Mouse (Mus musculus): ENCODE measurements at regions not wholly inside any gene's neighbourhood (a gene's known extent, or its start where the extent isn't known, plus 50 kb on each side); places are given as distances from the start of the nearest gene placed in this dataset.

DNA sequence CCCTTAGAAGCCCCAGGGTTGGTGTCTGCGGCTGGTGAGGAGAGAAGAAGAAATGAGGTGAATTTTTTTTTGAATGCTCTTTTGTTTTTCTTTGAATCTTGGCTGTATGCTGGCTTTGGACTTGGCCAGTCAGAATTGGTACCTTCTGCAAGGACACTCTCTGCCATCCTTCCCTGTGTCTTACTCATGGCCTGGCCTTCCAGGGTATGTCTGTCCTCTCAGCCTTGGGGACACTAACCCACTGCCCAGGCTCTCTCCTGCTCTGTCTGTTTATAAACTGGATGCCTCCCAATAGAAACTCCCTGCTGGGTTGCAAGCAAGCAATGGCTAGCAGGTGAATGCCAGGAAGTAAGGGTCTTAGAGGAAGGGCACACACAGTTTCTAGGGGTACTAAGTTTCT is 110.4 kb upstream of the Sdk2 start:
- in situ Hi-C loops (cut with MboI; ENCODE audit: low pct_unique_long_range_greater_than_20kb in 1 of 2, low sequenced_read_pairs in 2 of 2, unreplicated experiment in 1 of 2), result no loop called here

DNA sequence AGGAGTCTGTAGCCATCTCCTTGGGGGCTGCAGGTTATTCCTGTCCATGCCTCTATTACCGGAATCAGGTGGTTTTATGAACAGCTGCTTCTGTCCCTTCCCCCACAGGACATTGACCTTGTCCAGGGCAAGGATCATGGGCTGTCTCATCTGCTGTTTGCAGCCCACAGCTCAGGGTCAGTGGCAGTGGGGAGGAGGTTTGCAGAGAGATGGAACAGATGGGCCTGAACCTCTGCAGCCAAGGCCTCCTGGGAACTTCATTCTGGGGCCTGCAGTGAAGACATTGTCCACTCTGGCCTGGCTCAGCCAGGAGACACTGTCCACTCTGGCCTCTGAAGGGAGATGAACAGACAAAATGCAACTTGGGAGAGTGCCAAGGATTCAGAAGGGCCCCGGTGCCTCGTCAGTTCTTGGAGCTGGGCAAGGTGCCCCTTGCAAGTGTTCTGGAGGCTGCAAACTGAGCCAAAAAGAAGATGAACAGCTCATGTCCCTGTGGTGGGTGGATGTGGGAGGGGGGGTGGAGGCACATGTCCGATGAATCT is 109.9 kb upstream of the Sdk2 start:
- in situ Hi-C loops (cut with MboI; ENCODE audit: low pct_unique_long_range_greater_than_20kb in 1 of 2, low sequenced_read_pairs in 2 of 2, unreplicated experiment in 1 of 2), result no loop called here

DNA sequence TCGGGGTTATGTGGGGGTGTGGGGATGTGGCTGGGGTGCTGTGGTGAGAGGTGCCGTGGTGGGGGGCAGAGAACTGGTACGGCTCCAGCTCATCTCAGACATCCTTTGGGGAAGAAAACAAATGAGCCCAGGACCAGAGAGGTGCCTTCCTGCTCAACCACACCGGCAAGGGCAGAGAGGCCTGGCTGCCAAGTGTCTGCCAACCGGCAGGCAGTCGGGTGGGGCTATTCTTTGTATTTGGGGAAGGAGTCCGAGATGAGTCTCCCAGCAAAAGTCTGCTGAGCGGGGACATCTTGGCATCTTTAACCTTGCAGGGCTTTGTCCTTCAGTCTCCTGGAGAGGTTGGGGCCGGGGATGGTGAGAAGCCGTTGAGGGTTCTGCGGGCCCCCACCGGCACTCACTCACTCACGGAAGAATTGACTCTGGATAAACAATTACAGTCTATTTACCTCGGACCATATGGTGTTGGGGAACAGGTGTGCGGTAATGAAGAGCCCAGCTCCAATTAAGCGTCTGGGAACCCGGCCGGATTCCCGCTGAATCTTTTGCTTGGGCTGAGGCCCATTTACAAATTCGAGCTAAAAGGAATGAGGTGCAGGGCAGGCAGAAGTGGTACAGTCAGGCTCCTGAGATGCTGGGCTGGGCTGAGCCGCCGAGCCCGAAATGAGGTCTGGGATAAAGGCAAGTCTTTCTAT is 108.7 kb upstream of the Sdk2 start:
- in situ Hi-C loops (cut with MboI; ENCODE audit: low pct_unique_long_range_greater_than_20kb in 1 of 2, low sequenced_read_pairs in 2 of 2, unreplicated experiment in 1 of 2), result no loop called here

DNA sequence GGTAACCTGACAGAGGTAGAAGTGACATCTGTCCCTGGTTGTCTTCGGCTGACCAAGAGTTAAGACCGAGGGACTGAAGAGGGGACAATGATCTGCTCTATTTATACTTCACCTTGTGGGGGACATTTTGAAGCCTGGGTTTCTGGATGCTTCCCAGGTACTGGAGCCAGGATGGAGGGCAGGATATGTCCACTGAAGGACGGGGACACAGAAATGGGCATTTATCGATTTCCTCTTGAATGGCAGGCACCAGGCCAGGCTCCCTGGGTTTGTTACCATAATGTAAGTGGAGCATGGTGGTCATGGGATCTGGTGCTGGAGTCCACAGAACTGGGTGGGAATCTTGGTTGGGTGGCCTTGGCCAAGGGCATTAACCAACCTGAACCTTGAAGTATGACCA is 108.0 kb upstream of the Sdk2 start:
- in situ Hi-C loops (cut with MboI; ENCODE audit: low pct_unique_long_range_greater_than_20kb in 1 of 2, low sequenced_read_pairs in 2 of 2, unreplicated experiment in 1 of 2), result no loop called here

DNA sequence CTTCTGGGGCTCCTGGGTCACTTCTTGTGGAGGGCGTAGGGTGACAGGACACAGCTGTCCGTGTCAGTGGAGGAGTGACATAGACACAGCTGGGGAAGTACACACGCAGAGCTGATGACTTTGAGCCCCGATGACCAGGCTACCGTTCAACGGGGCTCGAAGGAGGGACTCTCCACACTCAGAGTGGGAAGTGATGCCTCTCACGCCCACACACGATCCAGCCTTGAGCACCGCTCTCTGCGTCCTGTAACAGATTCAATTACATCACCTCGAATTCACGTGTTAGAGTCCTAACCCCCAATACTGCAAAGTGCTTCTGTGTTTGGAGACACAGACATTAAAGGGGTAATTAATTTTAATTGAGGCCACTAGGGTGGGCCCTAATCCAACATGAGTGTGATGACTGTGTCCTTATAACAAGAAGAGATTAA is 101.4 kb upstream of the Sdk2 start:
- in situ Hi-C loops (cut with MboI; ENCODE audit: low pct_unique_long_range_greater_than_20kb in 1 of 2, low sequenced_read_pairs in 2 of 2, unreplicated experiment in 1 of 2), result no loop called here

DNA sequence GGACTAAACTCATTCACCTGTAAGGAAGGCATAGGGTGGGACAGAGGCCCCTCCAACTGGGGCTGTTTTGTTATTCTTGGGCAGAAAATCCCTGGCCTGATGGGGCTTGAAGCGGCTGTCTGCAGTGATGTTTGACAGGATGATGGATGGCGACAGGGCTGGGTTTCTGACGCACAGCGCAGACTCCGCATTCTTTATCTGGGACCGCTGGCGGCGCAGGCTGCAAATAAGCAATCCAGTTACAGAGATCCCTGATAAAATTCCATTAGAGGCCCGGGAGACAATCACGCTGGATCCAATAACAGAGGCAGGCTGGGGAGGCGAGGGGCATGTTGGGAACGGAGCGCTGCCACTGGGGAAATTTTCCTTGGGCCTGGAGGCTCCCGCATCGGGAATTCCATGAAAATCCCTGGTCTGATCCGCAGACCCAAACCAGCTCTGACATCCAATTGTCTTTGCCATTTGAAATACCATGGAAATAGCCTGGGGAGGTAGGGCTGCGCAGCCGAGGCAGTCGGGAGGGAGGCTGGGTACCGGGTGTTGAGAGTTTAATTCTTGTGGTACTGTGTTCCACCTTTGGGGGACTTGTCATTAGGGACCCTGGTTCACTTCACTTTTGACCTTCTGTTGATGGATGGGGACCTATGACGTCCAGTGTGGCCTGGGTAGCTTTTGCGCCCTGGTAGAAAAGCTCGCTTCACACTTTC is 99.0 kb upstream of the Sdk2 start:
- in situ Hi-C loops (cut with MboI; ENCODE audit: low pct_unique_long_range_greater_than_20kb in 1 of 2, low sequenced_read_pairs in 2 of 2, unreplicated experiment in 1 of 2), result no loop called here

DNA sequence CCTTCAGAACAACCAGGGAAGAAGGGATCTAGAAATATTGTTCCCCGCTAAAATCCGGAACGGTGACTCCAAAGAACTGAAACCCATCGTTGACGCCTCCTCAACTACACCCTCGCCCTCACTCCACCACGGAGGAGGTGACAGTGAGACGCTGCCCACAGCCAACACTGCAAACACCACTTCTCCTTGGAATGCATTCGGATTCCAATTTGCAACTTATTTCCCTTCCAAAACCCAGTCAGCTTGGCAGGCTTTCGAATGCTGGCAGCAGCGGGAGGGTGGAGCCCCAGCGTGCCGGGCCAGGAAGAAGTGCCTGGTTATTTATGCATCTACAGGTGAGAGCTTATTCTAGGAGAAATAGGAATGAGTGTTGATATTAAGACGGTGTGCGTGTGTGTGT is 85.9 kb upstream of the Sdk2 start:
- in situ Hi-C loops (cut with MboI; ENCODE audit: low pct_unique_long_range_greater_than_20kb in 1 of 2, low sequenced_read_pairs in 2 of 2, unreplicated experiment in 1 of 2), result no loop called here

DNA sequence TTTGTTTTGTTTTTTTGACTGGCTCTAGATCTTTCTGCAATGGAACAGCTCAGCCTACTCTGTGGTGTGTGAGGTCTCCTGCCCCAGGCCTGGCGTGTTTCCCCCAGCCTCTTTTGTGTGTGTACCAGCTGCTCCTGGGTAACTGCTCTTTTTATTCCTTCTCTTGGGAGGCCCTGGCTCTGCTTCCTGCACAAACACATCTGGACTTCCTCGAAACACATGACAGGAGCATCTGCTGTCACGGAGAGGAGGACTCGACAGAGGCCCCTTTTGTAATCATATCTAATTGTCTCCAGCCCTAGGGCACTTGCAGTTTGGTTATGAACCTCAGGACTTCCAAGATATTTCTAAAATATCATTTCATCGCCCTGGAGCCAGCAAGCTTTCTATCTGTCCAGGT is 79.5 kb upstream of the Sdk2 start:
- in situ Hi-C loops (cut with MboI; ENCODE audit: low pct_unique_long_range_greater_than_20kb in 1 of 2, low sequenced_read_pairs in 2 of 2, unreplicated experiment in 1 of 2), result no loop called here

DNA sequence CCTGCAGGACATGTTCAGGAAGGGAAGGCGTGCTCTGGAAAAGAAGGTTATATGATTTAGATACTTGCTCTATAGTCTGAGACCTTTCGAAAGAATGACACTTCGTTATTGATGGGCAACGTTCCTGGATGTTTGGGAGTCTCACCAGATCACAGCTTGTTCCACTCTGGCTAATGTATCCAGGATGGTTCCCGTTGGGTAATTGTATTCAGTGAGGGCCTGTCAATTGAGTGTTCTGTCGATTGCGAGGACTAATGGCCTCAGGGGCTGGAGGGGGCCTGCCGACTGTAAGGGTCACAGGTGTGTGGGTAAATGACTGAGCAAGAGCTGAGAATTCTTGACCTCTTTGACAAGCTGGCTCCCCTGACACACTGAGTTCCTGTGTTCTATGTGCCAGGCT is 62.4 kb upstream of the Sdk2 start:
- in situ Hi-C loops (cut with MboI; ENCODE audit: low pct_unique_long_range_greater_than_20kb in 1 of 2, low sequenced_read_pairs in 2 of 2, unreplicated experiment in 1 of 2), result no loop called here

DNA sequence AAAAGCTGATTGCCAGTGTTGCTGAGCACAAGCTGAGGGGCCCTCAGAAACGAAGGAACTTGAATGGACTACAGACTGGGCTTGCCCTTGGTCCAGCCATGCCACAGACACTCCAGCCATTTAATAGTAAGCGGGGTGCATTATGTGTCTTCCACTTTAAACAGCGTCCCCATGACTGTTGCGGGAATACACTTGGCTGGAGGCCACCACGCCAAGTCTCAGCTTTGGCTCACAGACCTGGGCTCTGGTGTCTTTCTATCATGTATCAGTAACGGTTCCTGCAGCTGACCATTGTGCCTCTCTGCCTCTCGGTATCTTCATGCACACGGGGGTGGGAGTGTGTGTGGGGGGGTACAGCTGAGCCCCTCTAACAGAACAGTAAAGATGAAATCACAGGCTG is 62.0 kb upstream of the Sdk2 start:
- in situ Hi-C loops (cut with MboI; ENCODE audit: low pct_unique_long_range_greater_than_20kb in 1 of 2, low sequenced_read_pairs in 2 of 2, unreplicated experiment in 1 of 2), result no loop called here

DNA sequence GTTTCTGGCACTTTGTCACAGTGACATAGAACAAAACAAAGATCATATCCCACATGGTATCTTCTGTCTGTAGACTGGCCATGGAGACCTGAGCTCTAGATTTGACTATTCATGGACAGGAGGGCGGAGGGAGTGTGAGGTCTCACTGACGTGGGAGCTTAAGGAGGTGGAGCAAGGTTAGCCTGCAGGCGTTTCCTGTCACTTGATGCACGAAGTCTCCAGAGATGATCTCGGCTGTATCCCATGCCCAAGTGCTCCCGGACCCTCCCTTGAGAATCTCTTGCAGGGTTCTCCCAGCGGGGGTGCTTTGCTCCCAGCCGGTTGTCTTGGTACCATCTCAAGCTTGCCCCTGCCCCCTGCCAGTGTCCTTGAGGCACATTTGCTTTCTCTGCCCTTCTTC is 60.6 kb upstream of the Sdk2 start:
- in situ Hi-C loops (cut with MboI; ENCODE audit: low pct_unique_long_range_greater_than_20kb in 1 of 2, low sequenced_read_pairs in 2 of 2, unreplicated experiment in 1 of 2), result no loop called here

DNA sequence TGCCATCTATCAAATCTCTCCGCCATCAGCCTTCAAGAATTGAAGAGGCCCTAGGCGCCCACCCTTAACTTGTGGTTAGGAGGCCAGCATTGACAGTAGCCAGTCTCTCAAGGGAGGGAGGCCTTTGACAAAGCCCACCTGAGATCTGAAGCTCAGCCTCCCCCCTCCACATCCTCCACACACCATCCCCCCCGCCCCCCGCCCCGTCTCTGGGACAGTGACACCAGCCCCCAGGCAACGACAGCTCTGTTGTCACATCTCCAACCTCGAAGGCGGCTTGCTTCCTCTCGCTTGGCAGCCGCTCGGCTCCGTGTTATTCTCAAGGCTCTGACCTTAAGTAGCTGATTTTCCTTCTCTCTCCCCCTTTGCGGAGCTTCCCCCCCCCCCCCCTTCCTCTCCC is 55.3 kb upstream of the Sdk2 start:
- in situ Hi-C loops (cut with MboI; ENCODE audit: low pct_unique_long_range_greater_than_20kb in 1 of 2, low sequenced_read_pairs in 2 of 2, unreplicated experiment in 1 of 2), result no loop called here

DNA sequence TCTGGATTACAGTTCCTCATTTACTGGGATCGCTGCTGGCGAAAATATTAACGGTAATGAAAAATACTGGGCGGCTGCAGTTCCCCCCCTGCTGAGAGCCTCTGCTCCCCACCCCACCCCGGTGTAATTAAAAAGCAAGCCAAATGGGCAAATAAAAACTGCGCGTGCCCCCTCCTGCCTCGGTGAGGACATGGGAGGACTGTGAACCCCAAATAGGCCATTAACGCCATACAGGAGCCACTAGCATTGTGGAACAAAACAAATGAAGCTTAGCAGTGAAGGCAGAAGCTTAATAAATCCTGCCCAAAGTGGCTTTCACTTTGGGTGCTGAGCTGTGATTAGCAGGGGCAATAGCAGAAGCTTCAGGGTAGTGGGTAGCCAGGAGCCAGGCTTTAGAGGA is 52.3 kb upstream of the Sdk2 start:
- in situ Hi-C loops (cut with MboI; ENCODE audit: low pct_unique_long_range_greater_than_20kb in 1 of 2, low sequenced_read_pairs in 2 of 2, unreplicated experiment in 1 of 2), result no loop called here
